Mouse (Mus musculus): ENCODE results near the gene Ndel1.
A peak's percentile ranks its signal among the peaks of the same experiment; 100 is the strongest.

The Ndel1 gene

DNA sequence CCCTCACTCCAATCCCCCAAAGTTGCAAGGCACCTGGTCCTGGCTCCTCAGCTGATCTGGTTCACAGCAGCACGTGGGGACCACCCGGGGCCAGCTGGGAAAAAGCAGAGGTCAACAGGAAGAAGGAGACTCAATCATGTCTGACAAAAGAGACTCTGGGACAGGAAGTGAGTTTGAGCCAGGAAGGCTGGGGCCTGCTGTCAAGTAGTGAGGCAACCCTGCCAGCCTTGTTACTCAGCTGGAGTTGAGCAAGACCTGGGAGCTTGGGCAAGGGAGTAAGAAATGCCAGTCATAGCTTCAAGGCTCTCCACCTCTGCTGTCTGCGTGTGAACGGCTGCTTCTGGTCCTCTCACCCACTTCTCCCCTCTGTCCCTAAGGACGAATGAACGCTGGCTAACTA is at the start of gene Ndel1:
Ndel1 (minus strand) TSS at position 111 of the 400 bp plus-strand sequence.
- DNase-seq = peak; percentile 78

DNA sequence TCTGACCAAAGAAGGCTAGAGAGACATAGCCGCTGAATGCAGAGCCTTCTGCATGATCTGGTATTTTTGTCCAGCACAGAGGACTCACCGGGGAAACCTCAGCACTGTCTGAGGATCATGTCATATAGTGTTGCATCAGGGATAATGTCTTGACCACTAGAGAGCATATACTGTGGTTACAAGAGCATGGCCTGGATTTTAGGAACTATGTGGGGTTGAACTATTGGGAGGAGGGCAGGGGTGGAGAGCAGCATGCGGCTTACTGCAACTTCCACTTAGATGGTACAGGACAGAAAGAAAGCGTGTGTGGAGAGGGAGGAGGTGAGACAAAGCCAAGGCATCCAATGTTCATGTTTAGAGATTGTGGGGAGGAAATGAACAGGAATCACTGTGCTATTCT is 42.9 kb upstream of the Ndel1 start:
- DNase-seq = no peak

DNA sequence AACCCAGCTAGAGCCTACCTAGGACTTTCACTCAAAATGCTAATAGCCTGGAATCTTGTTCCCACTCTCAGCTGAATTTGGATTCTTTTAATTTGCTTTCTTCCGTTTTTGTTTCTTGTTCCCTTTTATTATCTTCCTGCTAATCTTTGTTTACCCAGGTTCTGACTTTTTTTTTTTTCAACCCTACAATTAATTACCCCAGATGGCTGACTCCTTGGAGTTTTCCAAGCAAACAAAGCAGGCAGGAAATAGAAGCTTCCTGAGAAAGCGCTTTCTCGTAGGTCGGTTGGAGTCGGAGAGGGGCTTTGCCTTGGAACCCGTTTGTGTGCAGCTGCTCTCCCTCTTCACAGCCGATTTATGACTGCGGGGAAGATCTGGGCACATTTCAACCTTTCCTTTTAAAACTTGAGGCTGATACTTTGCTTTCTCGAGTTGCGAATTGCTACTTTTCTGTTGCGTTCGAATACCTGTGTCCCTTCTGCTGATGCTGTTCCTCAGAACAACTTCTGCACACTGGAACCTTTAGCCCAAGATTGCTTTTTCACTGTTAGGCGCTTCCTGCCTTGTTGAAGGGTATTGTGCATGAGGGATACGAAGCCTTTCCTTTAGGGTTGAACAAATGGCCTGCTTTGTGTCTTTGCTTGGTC is 40.0 kb upstream of the Ndel1 start:
- DNase-seq = no peak

DNA sequence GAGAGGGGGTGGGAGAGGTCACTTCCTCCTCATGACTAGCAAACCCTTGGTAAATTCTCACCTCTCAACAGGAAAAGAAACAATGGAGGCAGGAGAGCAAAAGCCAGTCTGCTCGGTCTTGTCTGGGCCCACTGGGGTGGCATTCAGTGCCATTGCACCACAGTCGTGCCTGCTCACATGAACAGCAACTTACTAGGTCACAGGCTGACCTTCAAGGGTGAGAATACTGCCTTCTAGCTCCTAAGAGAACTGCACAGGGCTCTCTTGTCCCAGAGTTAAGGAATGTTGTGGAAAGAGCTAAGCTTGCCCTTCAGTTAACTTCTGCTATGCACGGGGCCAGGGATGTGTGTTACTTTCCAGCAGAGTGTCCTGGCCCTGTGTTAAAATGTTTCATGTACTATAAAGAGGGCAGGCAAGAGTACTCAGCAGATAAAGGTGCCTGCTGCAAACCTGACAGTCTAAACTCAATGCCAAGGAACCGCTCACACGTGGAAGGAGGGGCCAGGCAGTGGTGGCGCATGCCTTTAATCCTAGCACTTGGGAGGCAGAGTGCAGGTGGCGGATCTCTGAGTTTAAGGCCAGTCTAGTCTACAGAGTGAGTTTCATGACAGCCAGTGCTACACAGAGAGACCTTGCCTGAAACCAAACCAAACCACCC is 37.3 kb upstream of the Ndel1 start:
- no peak for DNase-seq

DNA sequence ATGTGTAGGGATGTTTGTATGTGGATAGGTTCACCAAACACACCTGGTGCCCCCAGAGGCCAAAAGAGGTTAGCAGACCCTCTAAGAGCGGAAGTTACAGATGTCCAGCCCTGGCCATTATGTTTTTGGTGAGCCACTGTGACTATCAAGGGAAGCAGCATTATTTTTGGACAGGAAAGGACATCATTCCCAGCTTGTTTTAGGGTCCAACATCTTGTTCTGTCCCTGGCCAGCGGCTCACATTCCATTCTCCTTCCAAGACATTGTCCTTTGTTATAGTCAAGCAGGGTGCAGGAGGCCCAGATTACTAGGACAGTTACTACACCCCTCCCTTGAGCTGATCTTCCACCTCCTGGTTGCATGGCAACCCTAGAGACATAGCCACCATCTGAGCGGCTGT is 35.6 kb upstream of the Ndel1 start:
- DNase-seq = no peak

DNA sequence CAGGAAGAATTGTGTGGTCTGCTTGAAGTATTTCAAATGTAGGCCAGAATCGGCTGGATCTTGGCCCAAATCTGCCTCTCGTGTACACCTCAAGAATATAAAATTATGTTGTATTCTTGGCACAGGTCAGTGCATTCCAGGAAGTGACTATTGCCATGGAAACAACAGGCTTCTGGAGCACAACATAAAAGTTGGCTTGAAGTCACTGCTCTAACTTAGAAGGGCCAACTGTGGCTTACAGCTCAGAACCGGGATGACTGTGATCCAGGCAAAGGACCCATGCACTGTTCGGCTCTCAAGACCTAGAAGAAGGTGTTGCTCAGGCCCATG is 34.8 kb upstream of the Ndel1 start:
- DNase-seq = no peak

DNA sequence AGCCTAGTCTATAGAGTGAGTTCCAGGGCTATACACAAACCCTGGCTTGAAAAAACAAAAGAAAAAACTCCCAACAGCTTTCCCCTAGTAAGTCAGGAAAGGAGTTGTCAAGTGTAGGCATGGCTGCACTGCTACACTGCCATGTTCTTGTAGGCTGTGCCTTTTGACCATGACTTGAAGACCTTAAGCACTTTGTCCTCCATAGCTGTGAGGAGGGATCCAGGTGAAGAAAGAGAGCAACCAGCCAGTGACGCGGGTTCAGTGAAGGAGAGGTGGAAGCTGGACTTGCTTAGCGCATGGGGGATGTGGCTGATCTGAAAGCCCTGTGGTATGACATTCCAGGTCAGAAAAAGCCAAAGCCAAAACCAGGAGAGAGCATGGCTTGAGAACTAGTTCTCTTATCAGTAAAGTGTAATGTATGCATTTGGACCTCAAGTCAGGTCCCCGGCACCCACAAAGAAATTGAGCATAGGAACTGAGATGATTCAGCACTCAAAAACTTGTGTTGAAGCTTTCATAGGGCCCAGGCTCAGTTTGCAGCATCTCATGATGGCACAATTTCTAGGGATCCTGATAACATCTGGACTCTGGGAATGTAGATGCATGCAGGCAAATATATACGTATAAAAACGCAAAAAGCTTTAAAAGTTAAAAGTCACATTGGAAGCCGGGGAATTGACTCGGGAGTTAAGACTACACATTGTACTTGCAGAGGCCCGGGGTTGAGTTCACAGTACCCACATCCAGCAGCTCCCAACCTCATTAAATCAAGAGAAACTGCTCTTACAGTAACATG is 34.2 kb upstream of the Ndel1 start:
- no peak for DNase-seq

DNA sequence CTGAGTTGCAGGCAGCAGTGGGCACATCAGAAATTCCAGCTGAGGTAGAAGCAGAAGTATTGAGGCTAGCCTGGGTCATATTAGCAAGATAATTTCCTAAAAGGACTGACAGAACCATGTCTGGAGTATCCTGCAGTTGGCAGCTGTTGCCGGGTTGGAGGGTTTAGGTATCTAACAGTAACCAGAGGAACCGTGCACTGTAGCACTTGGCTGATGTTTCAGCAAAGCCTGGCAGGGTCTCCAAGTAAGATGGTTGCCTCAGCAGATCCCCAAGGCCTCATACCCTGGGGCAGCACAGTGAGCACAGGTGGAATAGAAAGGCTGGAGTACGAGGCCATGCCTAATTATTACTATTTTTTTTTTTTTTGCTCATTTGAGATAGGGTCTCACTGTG is 33.5 kb upstream of the Ndel1 start:
- DNase-seq = no peak

DNA sequence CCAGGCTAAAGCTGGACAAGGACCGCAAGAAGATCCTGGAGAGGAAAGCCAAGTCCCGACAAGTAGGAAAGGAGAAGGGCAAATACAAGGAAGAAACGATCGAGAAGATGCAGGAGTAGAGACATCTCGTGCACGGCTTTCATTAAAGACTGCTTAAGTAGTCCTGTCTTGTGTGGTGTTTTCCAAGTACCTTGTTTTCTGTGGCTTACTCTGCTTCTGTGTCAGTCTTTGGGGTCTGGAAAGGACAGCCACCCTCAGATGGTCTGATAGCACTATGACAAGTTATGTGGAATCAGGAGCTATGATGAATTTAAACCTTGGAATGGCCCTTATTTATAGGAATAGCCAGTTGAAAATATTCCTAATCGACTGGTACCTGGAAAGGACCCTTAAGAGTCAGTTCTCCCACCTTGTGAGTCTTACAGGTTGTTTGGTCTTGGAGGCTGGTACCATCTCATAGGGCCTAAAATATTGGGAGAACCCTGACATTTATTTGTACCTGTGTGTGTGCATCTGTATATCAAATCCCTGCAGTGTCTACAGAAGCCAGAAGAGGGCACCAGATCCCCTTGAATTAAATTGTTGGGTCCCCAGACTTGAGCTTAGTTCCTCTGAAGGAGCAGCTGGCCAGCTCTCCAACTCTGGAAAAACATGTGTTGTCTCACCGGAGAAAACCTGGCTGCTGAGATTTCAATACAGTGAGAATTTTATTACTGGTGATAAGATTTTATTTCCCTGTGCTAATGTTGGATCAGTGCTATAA is 32.9 kb upstream of the Ndel1 start:
- DNase-seq = peak; percentile 85

DNA sequence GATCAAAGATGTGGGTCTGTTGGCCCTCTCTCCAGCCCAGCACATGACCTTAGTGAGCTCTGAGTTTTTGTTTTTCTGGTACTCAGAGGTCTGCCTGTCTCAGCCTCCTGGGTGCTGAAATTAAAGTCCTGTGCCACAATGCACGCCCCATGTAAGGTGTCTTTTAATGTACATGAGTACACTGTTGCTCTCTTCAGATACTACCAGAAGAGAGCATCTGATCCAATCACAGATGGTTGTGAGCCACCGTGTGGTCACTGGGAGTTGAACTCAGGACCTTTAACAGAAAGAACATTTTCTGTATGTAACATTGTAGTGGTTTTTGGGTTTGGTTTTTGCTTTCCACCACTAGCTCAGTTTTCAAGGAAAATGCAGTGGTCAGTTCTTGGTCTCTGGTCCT is 32.1 kb upstream of the Ndel1 start:
- no peak for DNase-seq

DNA sequence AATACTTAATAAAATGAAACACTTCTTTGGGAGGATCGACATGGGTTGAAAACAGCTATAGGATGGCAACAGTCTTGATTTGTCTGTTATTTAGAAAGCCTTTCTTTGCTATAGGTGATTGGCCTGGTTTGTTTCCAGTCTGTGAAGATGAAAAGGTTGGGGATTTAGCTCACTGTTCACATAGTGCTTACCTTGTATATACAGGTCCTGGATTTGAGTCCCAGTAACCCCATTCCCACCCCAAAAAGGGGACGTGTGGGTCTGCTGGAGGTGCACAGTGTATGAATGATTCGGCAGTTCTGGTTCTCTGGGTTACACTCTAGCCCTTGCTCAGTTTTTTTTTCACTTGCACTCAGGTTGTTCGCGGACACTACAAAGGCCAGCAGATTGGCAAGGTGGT is 31.2 kb upstream of the Ndel1 start:
- DNase-seq = no peak

DNA sequence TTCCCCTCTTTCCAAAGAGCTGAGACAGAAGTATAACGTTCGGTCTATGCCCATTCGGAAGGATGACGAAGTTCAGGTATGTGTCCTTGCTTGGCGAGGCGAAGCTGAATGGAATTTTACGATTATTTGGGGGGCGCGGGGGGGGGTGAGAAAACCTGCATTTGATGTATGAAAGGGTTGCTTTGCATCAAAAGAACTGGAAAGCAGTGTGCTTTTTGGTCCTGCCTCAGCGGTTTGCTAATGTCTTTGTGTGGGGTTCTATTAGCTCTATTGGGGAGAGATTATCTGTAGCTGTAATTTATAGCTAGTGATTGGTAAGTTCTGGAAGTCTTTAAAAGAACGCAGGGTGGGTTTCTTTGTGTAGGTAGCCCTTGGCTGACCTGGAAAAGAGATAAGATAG is 30.7 kb upstream of the Ndel1 start:
- DNase-seq = no peak

DNA sequence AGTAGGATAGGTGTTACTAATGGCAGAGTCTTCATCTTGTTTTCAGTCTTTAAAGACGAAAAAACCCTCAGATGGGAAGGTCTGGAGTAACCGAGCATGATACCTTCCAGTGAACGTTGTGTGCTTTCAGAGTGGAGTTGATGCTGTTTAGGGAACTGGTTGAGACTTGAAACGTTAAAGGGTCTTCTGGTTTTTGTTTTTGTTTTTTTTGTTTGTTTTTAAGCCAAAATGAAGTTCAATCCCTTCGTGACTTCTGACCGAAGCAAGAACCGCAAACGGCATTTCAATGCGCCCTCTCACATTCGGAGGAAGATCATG is 30.3 kb upstream of the Ndel1 start:
- DNase-seq = no peak

DNA sequence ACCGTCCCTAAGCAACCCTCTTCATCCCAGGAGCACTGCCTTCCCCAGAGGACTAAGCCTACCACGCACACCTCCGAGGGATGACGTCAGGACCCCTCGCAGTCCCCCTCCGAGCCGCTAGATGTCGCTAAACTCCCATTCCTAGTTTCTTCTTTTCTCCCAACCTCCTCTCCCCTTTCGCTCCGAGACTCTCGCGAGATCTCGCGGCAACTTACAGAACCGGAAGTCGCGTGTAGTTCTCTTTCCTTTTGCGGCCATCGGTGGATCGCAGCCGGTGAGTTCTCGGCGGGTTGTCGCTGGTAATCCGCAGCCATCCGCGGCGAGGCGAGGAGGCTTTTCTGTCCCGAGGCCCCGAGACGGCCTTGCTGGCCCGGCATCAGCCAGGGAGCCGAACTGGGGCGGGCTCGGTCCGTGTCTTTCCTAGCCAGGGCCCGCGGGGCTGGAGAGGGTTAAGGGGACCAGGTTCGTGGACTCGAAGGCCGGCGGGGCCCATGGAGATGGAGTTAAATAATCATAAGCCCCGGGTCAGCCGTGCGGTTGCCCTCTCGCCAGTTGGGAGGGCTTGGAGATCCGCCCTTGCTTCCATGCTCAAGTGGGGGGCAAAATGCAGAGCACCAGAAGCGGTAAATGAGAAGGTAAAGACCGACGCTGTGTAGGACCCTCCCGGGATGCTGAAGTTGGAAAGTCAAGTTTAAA is 29.8 kb upstream of the Ndel1 start, which contains the start of gene Rpl26:
Rpl26 (plus strand) TSS at position 233 of the 696 bp plus-strand sequence.
- peak; percentile 99 for DNase-seq

DNA sequence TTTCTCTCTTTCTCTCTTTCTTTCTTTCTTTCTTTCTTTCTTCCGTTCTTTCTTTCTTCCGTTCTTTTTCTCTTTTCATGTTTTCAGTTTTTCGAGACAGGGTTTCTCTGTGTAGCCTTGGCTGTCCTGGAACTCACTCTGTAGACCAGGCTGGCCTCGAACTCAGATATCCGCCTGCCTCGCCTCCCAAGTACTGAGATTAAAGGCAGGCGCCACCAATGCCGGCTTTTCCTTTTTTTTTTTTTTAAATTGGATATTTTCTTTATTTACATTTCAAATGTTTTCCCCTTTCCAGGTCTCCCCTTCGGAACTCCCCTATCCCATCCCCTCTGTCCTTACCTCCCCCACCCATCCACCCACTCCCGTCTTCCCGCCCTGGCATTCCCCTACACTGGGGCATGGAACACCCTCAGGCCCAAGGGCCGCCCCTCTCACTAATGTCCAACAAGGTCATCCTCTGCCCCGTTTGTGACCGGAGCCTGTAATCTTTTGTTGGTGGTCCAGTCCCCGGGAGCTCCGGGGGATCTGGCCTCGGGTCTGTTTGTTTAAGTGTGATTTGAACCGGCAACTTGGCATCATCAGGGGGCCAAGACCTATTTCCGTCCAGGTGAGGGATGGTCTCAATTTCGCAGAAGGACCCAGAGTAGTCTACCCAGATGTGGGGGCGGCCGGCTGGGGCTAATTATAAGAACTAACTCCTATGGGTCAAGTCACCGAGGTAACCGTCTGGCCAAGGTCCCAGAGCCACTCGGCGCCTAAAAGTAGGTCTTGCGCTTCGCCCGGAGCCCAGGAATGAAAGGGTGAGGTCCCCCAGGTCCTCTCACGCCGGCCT is 29.1 kb upstream of the Ndel1 start:
- DNase-seq = no peak

DNA sequence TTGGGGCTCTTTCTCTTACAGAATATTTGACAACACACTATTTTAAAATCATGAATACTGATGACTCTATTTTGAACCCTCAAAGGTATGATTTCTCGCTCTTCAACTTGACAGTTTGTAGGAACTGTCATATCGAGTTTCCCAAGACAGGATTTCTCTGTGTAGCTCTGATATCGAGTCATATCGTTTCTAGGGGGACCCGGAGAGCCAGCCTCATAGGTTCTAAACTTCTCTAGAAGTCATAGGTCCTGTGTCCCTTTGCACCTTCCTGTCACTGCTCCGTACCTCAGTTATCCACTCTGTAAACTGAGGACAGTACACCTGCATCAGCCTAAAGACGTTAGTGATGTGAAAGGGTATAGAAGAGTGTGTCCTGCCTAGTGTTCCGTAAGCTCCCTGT is 28.2 kb upstream of the Ndel1 start:
- DNase-seq = no peak

DNA sequence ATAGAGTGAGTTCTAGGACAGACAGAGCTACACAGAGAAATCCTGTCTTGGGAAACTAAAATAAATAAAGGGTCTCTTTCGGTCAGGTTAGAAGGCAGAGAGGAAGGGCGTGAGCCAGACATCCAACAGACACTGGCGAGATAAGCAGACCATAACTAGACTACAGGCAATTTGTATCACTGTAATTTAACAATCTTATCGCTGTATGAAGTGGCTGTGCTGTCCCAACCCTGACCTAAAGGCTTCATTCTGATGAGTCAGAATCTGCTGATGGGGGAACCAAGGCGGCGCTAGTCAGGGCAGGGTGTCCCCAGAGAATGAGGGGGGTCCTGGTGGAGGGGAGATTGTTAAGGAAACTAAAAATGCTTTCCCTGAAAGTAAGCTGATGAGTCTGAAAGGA is 27.1 kb upstream of the Ndel1 start:
- DNase-seq = no peak

DNA sequence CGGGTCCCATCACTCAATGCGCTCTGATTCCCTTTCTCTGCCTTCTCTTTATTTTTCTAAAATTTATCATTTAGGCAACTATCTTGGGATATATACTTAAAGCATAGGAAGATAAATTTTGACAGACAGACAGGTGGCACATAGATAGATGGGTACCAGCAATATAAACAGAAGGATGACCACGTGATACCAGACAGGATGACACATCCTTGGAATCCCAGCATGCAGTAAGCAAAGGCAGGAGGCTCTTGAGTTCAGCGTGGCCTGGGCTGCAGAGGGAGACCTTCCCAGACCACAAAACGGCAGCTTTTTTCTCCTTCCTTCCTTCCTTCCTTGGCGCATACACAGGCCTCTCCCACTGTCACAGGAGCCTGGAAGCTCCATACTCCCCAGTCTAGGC is 26.2 kb upstream of the Ndel1 start:
- DNase-seq = no peak

DNA sequence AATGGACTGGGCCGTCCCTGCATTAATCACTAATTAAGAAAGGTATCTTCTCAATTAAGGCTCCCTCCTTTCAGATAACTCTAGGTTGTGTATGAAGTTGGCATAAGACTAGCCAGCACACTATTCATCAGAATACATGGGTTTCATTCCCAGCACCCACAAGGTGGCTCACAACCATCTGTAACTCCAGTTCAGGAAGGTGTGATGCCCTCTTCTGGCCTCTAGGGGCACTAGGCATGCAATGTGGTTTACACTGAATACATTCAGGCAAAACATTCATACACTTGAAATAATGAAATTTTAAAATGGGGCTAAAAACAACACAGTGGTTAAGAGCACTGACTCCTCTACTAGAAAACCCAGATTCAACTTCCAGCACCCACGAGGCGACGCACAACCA is 25.5 kb upstream of the Ndel1 start:
- DNase-seq = peak; percentile 41

DNA sequence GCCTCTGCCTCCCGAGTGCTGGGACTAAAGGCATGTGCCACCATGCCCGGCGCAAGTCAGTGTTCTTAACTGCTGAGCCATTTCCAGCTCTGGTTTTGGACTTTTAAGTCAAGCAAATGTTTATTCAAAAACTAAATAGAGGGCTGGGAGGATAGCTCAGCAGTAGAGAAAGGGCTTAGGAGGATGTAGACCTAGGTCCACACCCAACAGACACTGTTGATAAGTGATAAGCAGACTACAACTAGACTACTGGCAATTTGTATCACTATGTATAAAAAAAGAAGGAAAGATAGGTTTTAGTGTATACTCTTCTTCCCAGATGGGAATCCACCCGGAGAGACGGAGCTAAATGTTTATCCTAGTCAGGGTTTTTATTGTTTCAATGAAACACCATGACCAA is 24.6 kb upstream of the Ndel1 start:
- no peak for DNase-seq

DNA sequence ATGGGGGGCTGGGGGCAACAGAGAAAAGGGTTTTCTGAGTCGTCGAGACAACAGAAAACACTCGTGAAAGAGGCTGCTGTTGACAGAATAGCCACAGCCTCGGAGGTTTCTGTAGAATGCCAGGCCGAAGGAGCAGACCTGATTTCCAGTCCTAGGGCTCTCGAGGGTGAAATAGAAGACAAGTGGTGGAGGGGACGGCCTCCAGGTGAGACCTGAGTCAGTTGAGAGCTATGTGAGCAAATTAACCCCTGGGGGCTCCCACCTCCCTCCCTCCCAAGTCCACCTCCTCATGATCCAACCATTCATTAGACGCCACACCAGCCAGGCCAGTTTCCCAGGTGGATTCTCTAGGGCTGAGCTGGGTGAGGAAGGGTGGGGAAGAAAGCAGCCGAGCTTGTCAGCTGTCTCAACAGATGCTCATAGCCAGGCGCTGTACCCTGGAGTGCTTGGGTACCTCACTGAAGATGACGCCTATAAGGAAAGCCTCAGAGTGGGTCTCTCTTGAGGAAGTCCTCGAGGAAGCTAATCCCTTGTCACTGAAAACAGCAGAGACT is 22.3 kb upstream of the Ndel1 start:
- no peak for DNase-seq
